In the genomic region with DNA sequence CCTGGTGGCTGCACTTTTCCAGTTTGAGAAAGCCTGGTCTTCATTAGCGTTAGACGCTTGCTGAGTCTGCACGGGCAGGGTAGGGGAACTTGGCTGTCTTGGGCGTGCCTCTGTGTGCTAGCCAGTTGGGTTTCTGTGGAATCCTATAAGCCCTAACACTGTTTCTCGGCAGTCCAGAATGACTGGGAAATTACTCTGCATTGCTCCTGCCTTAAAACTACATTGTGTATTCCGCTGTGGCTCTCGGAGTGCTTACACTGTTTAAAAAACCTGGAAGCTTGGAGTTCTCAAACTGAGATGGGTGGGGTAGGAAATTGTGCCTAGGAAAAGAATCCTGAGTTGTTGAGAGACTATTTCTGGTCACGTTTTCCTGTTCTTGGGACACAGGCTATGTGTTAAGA, we compare ENCODE assay signal across 8 mouse cellular contexts.
DNase-seq lines count a peak whose midpoint lies in the region; ATAC-seq lines count a peak whose summit lies in the region.

No protein-coding gene starts in this region.

- peak overlapping the region; percentile 84 for H3K27ac ChIP-seq in limb, embryonic 12.5 days
- peak overlapping the region; percentile 46; the same call in 1 of the 2 replicates for H3K27ac ChIP-seq in stomach, embryonic 15.5 days

- H3K36me3 ChIP-seq in megakaryocyte, embryonic 14.5 days (replicated peaks; ENCODE audit: low read length), result peaks cover 96% of the 10 kb centered on the region
- peaks cover 5% of the 10 kb centered on the region; the same call in 1 of the 2 replicates for H3K36me3 ChIP-seq in limb, embryonic 12.5 days
- no peaks in the 10 kb centered on the region for H3K36me3 ChIP-seq in stomach, embryonic 15.5 days

- H3K4me1 ChIP-seq in megakaryocyte, embryonic 14.5 days, result peaks cover 89% of the 10 kb centered on the region
- peaks cover 33% of the 10 kb centered on the region for H3K4me1 ChIP-seq in limb, embryonic 12.5 days (replicated peaks)
- no peaks in the 10 kb centered on the region for H3K4me1 ChIP-seq in stomach, embryonic 15.5 days

- no peak overlapping the region for H3K9ac ChIP-seq in limb, embryonic 12.5 days (replicated peaks)
- no peak overlapping the region for H3K9ac ChIP-seq in stomach, embryonic 15.5 days

- H3K4me2 ChIP-seq in limb, embryonic 12.5 days, result peak overlapping the region; percentile 34
- H3K4me2 ChIP-seq in stomach, embryonic 15.5 days, result no peak overlapping the region

- peak overlapping the region; percentile 11 for H3K4me3 ChIP-seq in megakaryocyte, embryonic 14.5 days (replicated peaks)
- H3K4me3 ChIP-seq in limb, embryonic 12.5 days (replicated peaks), result no peak overlapping the region
- H3K4me3 ChIP-seq in stomach, embryonic 15.5 days (replicated peaks), result no peak overlapping the region

- no peak for ATAC-seq in megakaryocyte, adult 5-6 weeks (ENCODE audit: poor library complexity, severe bottlenecking)
- peak; percentile 81; the same call in 1 of the 2 replicates for ATAC-seq in limb, embryonic 12.5 days (ENCODE audit: insufficient number of reproducible peaks, insufficient read depth, low FRiP score, low TSS enrichment, low read depth)
- no peak; the same call in 1 of the 2 replicates for ATAC-seq in stomach, embryonic 15.5 days (ENCODE audit: insufficient read depth, low FRiP score, low read depth)

- 17% methylated on average over 8 of the region's 8 CpGs for WGBS in limb, embryonic 12.5 days
- 60% methylated on average over 8 of the region's 8 CpGs for WGBS in stomach, embryonic 15.5 days

- H3K9me3 ChIP-seq in megakaryocyte, embryonic 14.5 days, result no peaks in the 10 kb centered on the region
- no peaks in the 10 kb centered on the region for H3K9me3 ChIP-seq in limb, embryonic 12.5 days
- no peaks in the 10 kb centered on the region for H3K9me3 ChIP-seq in stomach, embryonic 15.5 days

- peak; percentile 11 for DNase-seq in fat pad, adult 2 months (ENCODE audit: extremely low read depth, low read depth, low spot score)
- DNase-seq in right cerebral cortex, postnatal 4 days, result no peak
- DNase-seq in right cerebral cortex, postnatal 36 days (ENCODE audit: low spot score in 2 of 2), result no peak
- no peak for DNase-seq in adrenal gland, postnatal 10 days

- no peaks in the 10 kb centered on the region for H3K27me3 ChIP-seq in megakaryocyte, embryonic 14.5 days (replicated peaks)
- no peaks in the 10 kb centered on the region for H3K27me3 ChIP-seq in limb, embryonic 12.5 days
- H3K27me3 ChIP-seq in stomach, embryonic 15.5 days (replicated peaks), result no peaks in the 10 kb centered on the region
